Mouse (Mus musculus) hindbrain, embryonic 14.5 days (tissue): Measurements from ENCODE around the gene Mycl. TPM values are rescaled to one million over a fixed set of nuclear protein-coding genes. Genes with fewer than 3 reads are reported as not detected.

Experiments used
- ATAC-seq: fragments of 200-750 bp; cut with Nextera tagmentation; 2 replicates; pipeline ENCODE4 v1.8.0; 2017; ENCODE audit warnings: moderate number of reproducible peaks, mild to moderate bottlenecking, moderate TSS enrichment, moderate library complexity; ENCODE audit not compliant: low FRiP score
- DNase-seq: peaks from one replicate; pipeline ENCODE4 v3.0.0-alpha.2; 2015; ENCODE audit warnings: low spot score
- H3K27ac ChIP-seq: fragments of 300-500 bp; sonication (generic); 2 replicates; pipeline ENCODE4 v1.5.1; 2014; ENCODE audit warnings: mild to moderate bottlenecking, moderate library complexity
- H3K27me3 ChIP-seq: fragments of 300-500 bp; sonication (generic); 2 replicates; pipeline ENCODE4 v1.6.1; 2014; ENCODE audit warnings: mild to moderate bottlenecking, low read length, mixed read lengths; ENCODE audit not compliant: control insufficient read depth, insufficient read depth
- H3K36me3 ChIP-seq: fragments of 300-500 bp; sonication (generic); replicated peaks from 2 replicates; pipeline ENCODE4 v1.6.1; 2014; ENCODE audit not compliant: control insufficient read depth, insufficient read depth
- H3K4me1 ChIP-seq: fragments of 300-500 bp; sonication (generic); replicated peaks from 2 replicates; pipeline ENCODE4 v1.6.1; 2014; ENCODE audit warnings: antibody characterized with exemption, low read length, mixed read lengths; ENCODE audit not compliant: control insufficient read depth, insufficient read depth
- H3K4me2 ChIP-seq: fragments of 300-500 bp; sonication (generic); replicated peaks from 2 replicates; pipeline ENCODE4 v1.6.1; 2014; ENCODE audit warnings: mild to moderate bottlenecking, moderate library complexity
- H3K4me3 ChIP-seq: fragments of 300-500 bp; sonication (generic); replicated peaks from 2 replicates; pipeline ENCODE4 v1.5.1; 2014; ENCODE audit warnings: mild to moderate bottlenecking, low read length
- H3K9ac ChIP-seq: fragments of 300-500 bp; sonication (generic); 2 replicates; pipeline ENCODE4 v1.6.1; 2014
- H3K9me3 ChIP-seq: fragments of 300-500 bp; sonication (generic); 2 replicates; pipeline ENCODE4 v1.6.1; 2016; ENCODE audit warnings: low read length; ENCODE audit not compliant: control insufficient read depth
- WGBS: fragments of 180-500 bp; shearing (Covaris S2); extraction: QIAGEN DNeasy Blood & Tissue Kit; methylation state at CpG from one replicate; pipeline ENCODE4 v1.1.7; 2014; 5-methylcytosine and 5-hydroxymethylcytosine counted together
- polyA plus RNA-seq: library from polyadenylated mRNA; unstranded; fragments of >200 nt; fragmentation: Nextera tagmentation; extraction: Ambion mirVana; gene quantifications from 2 replicates; pipeline ENCODE4 v1.2.1, GENCODE M21; 2014

Mycl gene
- polyA plus RNA-seq, 1 experiment from 2014 or later, result 68.7 TPM

GRCm38 (mm10) chr4:122976885-122977284 is 18.6 kb upstream of the Mycl start:
- Histone ChIP-seq H3K9me3 (no peaks in the 10 kb centered on the region), H3K27me3 (peaks cover 4% of the 10 kb centered on the region; the same call in 1 of the 2 replicates), H3K4me3 (no peak overlapping the region), H3K4me1 (no peaks in the 10 kb centered on the region), H3K4me2 (no peak overlapping the region), H3K9ac (no peak overlapping the region), H3K27ac (no peak overlapping the region), H3K36me3 (no peaks in the 10 kb centered on the region)
- ATAC-seq (no peak), DNase-seq (no peak)
- WGBS, result 86% methylated on average over 4 of the region's 4 CpGs

- 84% methylated on average over 2 of the region's 2 CpGs for WGBS
- H3K4me3 ChIP-seq, result no peak overlapping the region
- ATAC-seq, result no peak
Measured at GRCm38 (mm10) chr4:122978850-122979249, 16.6 kb upstream of the Mycl start.

GRCm38 (mm10) chr4:122979826-122980225 is 15.6 kb upstream of the Mycl start:
- Histone ChIP-seq H3K36me3 (no peaks in the 10 kb centered on the region), H3K4me2 (no peak overlapping the region), H3K4me3 (no peak overlapping the region), H3K27ac (no peak overlapping the region), H3K9me3 (no peaks in the 10 kb centered on the region), H3K27me3 (peaks cover 21% of the 10 kb centered on the region), H3K9ac (no peak overlapping the region), H3K4me1 (no peaks in the 10 kb centered on the region)
- no peak for DNase-seq
- no peak for ATAC-seq
- 78% methylated on average over 3 of the region's 3 CpGs for WGBS

More at GRCm38 (mm10) chr4:122978850-122979249, 16.6 kb upstream of the Mycl start:
- Histone ChIP-seq H3K9ac (no peak overlapping the region), H3K9me3 (no peaks in the 10 kb centered on the region), H3K36me3 (no peaks in the 10 kb centered on the region), H3K4me1 (no peaks in the 10 kb centered on the region), H3K27ac (no peak overlapping the region), H3K4me2 (no peak overlapping the region), H3K27me3 (peaks cover 18% of the 10 kb centered on the region)
- DNase-seq, result no peak

GRCm38 (mm10) chr4:122980684-122981083 is 14.8 kb upstream of the Mycl start:
- ATAC-seq (no peak), DNase-seq (no peak)
- no peaks in the 10 kb centered on the region for H3K9me3 ChIP-seq
- H3K4me2 ChIP-seq, result no peak overlapping the region
- H3K27me3 ChIP-seq, result peaks cover 21% of the 10 kb centered on the region
- 87% methylated on average over 2 of the region's 2 CpGs for WGBS
- H3K4me3 ChIP-seq, result no peak overlapping the region
- no peaks in the 10 kb centered on the region for H3K4me1 ChIP-seq
- no peaks in the 10 kb centered on the region for H3K36me3 ChIP-seq
- H3K27ac ChIP-seq, result no peak overlapping the region
- H3K9ac ChIP-seq, result no peak overlapping the region

GRCm38 (mm10) chr4:122981238-122981637 is 14.2 kb upstream of the Mycl start:
- peaks cover 21% of the 10 kb centered on the region for H3K27me3 ChIP-seq
- no peaks in the 10 kb centered on the region for H3K36me3 ChIP-seq
- no peak overlapping the region for H3K27ac ChIP-seq
- DNase-seq (no peak), ATAC-seq (no peak)
- H3K4me2 ChIP-seq, result no peak overlapping the region
- H3K4me3 ChIP-seq, result no peak overlapping the region
- 93% methylated on average over 7 of the region's 7 CpGs for WGBS
- no peaks in the 10 kb centered on the region for H3K9me3 ChIP-seq
- H3K9ac ChIP-seq, result no peak overlapping the region
- no peaks in the 10 kb centered on the region for H3K4me1 ChIP-seq

GRCm38 (mm10) chr4:122981930-122982329 is 13.5 kb upstream of the Mycl start:
- no peak for DNase-seq

GRCm38 (mm10) chr4:122982537-122982936 is 12.9 kb upstream of the Mycl start:
- Histone ChIP-seq H3K4me3 (no peak overlapping the region), H3K9me3 (no peaks in the 10 kb centered on the region), H3K9ac (no peak overlapping the region), H3K4me1 (no peaks in the 10 kb centered on the region), H3K27me3 (peaks cover 21% of the 10 kb centered on the region), H3K36me3 (no peaks in the 10 kb centered on the region), H3K4me2 (no peak overlapping the region; the same call in 1 of the 2 replicates), H3K27ac (no peak overlapping the region)
- 70% methylated on average over 3 of the region's 3 CpGs for WGBS
- DNase-seq (no peak), ATAC-seq (no peak)

More at GRCm38 (mm10) chr4:122981930-122982329, 13.5 kb upstream of the Mycl start:
- H3K27me3 ChIP-seq, result peaks cover 21% of the 10 kb centered on the region
- no peak overlapping the region for H3K27ac ChIP-seq
- H3K36me3 ChIP-seq, result no peaks in the 10 kb centered on the region
- WGBS, result 51% methylated on average over 3 of the region's 3 CpGs
- H3K4me1 ChIP-seq, result no peaks in the 10 kb centered on the region
- H3K4me3 ChIP-seq, result no peak overlapping the region
- ATAC-seq, result no peak
- H3K9me3 ChIP-seq, result no peaks in the 10 kb centered on the region
- H3K9ac ChIP-seq, result no peak overlapping the region
- H3K4me2 ChIP-seq, result no peak overlapping the region

GRCm38 (mm10) chr4:122983486-122984261 is 11.8 kb upstream of the Mycl start:
- WGBS, result 27% methylated on average over 17 of the region's 17 CpGs
- no peaks in the 10 kb centered on the region for H3K4me1 ChIP-seq
- DNase-seq, result no peak
- peaks cover 21% of the 10 kb centered on the region for H3K27me3 ChIP-seq
- H3K9ac ChIP-seq, result no peak overlapping the region
- no peak for ATAC-seq
- H3K27ac ChIP-seq, result no peak overlapping the region
- H3K4me3 ChIP-seq, result peak overlapping the region; percentile 14; the same call in 1 of the 2 replicates
- H3K36me3 ChIP-seq, result no peaks in the 10 kb centered on the region
- no peaks in the 10 kb centered on the region for H3K9me3 ChIP-seq
- H3K4me2 ChIP-seq, result peak overlapping the region; percentile 36

- ATAC-seq (peak; percentile 91), DNase-seq (peak; percentile 83)
- no peak overlapping the region for H3K27ac ChIP-seq
- no peak overlapping the region for H3K4me3 ChIP-seq
- H3K4me2 ChIP-seq, result no peak overlapping the region
- no peak overlapping the region for H3K9ac ChIP-seq
- H3K36me3 ChIP-seq, result no peaks in the 10 kb centered on the region
- no peaks in the 10 kb centered on the region for H3K9me3 ChIP-seq
- peaks cover 21% of the 10 kb centered on the region for H3K27me3 ChIP-seq
- no peaks in the 10 kb centered on the region for H3K4me1 ChIP-seq
- WGBS, result 42% methylated on average over 8 of the region's 8 CpGs
Measured at GRCm38 (mm10) chr4:122985110-122985509, 10.3 kb upstream of the Mycl start.
